Mouse (Mus musculus): ENCODE measurements at regions not wholly inside any gene's neighbourhood (a gene's known extent, or its start where the extent isn't known, plus 50 kb on each side); places are given as distances from the start of the nearest gene placed in this dataset.

DNA sequence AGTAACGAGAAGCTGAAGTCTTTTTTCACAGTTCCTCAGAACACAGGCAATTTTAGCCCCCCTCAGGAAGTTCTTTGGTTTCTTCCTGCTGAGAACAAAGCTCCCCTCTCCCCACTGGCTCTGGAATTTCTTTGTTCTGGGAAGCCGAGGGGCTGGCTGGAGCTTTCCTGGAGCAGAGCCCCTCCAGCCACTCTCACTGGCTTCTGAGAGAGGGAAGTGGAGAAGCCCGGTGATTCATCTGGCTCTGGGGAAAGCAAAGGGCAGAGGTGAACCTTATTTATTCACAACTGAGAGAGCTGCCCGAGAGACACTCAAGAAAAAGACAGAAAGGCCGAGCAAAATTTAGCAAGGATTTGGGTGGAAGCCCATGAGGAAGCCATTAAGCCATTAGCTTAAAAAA lies 63.9 kb downstream of the Ddx3x start:
- ATAC-seq (ENCODE audit: poor library complexity, severe bottlenecking) = no peak

DNA sequence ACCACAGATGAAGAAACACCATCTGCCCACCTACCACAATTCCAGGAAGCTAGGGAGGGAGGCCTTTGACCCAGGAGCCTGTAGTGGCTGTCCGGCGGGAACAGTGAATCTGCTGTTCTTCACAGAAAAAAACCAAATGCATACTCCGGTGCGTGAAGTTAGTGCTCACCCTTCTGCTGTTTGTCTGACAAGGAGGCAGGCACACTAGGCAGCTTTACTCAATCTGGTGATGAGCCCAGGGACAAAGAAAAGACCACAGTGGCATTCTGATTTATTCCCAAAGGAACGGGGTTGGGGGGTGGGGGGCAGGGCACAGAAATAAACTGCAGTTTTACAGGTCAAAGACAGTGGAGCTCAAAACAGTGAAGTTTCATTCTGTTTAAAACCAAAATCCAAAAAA lies 64.4 kb downstream of the Ddx3x start:
- ATAC-seq (ENCODE audit: poor library complexity, severe bottlenecking) = no peak

GRCm38 (mm10) chrX:13346011-13346631 lies 65.4 kb downstream of the Ddx3x start:
- ATAC-seq (ENCODE audit: poor library complexity, severe bottlenecking) = no peak

DNA sequence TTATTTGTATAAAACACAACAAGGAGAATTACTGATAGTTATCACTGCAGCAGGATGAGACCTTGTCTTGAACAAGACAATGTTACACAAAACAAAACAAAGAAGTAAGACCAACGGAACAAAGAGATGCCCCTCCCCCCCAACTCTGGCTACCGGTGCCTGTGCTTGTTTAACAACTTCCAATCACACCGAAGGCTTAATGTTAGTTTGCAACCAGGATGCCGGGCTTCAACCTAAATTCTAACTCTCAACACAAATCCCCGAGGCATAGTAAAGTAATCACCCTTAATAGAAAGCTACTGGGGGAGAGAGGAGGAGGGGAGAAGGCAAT lies 65.9 kb downstream of the Ddx3x start:
- ATAC-seq (ENCODE audit: poor library complexity, severe bottlenecking) = no peak

- ATAC-seq (ENCODE audit: poor library complexity, severe bottlenecking) = peak; percentile 91
These were observed 66.5 kb downstream of the Ddx3x start for GRCm38 (mm10) chrX:13347027-13347840.

GRCm38 (mm10) chrX:13348415-13348814 lies 67.6 kb downstream of the Ddx3x start:
- no peak for ATAC-seq (ENCODE audit: poor library complexity, severe bottlenecking)

DNA sequence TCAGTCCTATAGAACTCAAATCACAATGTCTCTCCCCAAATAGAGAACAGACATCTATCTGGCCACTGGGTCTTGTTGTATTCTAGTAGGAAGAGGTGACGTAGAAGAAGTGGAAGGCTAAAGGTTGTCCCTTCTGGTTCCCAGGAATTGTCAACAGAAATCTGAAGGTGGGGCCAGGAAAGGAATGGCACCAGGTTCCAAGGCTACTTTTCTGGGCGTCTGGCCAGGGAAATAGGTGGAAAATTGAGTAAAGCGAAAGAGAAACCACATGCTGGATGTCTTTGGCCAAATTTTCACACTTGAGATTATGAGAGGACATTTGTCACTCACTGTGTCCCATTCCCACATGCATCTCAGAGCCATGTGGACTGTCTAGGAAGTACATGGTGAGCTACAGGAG lies 69.7 kb downstream of the Ddx3x start:
- no peak for ATAC-seq (ENCODE audit: poor library complexity, severe bottlenecking)

DNA sequence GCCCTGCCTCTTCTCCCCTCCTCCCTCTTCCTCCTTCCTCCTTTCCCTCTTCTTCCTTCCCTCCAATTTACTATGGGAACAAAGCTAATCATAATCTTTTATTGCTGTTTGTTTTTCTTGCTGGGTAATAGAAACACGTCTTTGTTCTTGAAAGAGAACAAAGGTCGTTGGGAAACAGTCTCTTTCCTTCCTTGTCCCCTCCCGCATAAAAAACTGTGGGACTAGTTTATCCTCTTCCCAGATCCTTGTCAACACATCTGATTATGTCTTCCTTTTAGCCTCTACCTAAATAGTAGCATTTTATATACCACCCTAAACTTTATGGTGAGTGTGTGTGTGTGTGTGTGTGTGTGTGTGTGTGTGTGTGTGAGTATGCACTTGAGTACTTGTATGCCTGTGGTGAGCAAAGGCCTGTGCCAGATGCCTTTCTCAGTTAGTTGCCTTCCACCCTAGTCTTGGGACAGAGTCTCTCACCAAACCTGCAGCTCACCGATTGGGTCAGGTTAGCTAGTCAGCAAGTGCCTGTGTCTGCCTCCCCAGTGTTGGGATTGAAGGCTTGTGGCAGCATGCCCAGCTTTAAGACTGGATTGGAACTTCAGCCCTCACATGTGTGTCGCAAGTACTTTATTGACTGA lies 76.5 kb downstream of the Ddx3x start:
- no peak for ATAC-seq (ENCODE audit: poor library complexity, severe bottlenecking)

- peak; percentile 73 for ATAC-seq (ENCODE audit: poor library complexity, severe bottlenecking)
These were observed 77.2 kb downstream of the Ddx3x start for GRCm38 (mm10) chrX:13357973-13358372.

DNA sequence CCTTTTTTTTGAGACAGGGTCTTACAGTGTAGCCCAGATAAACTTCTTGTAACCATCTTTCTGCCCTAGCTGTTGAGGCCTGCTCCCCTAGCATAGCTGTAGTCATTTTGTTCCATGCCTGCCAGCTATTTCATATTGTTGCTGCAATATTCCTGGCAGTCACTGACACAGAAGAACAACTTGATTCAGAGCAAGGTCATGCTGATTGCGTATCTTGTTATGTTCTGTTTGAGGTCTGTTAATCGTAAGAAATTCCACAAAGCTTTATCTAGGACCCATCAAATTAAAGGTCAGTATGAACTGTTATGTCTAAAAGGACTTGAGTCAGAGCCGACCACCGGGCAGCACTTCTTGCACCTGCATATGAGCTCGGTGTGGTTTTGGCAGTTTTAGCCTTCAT lies 79.7 kb downstream of the Ddx3x start:
- no peak for ATAC-seq (ENCODE audit: poor library complexity, severe bottlenecking)

DNA sequence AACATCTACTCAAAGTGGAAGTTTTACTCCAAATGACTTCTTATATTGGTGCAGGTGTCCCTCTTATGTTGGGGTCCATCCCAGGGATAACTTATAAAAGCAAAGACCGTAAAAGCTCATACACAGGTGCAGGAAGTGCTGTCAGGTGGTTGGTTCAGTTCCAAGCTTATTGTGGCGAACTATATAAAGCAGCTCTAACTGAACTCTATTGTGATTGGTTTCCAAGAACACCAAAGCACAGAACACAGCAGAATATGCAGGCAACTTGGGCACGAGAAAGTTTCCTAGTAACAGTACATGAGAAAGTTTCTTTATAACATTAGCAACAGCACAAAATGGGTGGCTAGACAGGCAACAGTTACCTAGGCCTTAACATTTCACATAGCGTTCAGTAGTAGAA lies 89.5 kb downstream of the Ddx3x start:
- no peak for ATAC-seq (ENCODE audit: poor library complexity, severe bottlenecking)

- no peak for ATAC-seq (ENCODE audit: poor library complexity, severe bottlenecking)
These were observed 92.0 kb downstream of the Ddx3x start for GRCm38 (mm10) chrX:13372752-13373151.

- peak; percentile 59 for ATAC-seq (ENCODE audit: poor library complexity, severe bottlenecking)
These were observed 79.6 kb upstream of the Nyx start for GRCm38 (mm10) chrX:13386354-13386753.

GRCm38 (mm10) chrX:13398466-13398865 lies 67.4 kb upstream of the Nyx start:
- ATAC-seq (ENCODE audit: poor library complexity, severe bottlenecking) = no peak

- ATAC-seq (ENCODE audit: poor library complexity, severe bottlenecking) = no peak
These were observed 53.2 kb upstream of the Nyx start for GRCm38 (mm10) chrX:13412726-13413125.

DNA sequence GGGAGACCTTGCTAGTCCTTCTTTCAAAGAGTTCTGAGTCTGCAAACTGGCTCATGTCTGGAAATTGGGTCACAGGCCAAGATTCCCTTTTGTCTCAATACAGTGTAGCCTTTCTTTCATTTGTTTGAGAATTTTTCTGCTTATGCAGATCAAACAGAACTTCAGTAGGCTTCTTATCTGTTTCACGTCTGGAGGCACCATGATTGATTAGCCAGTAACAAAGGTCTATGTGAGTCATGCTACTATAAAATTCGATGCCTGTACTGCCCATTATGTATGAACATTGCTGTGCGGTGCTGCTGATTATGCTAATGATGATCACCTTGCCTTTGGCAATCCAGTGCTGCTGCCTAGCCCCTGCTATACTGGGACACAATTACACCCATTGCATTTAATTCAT lies 52.8 kb upstream of the Nyx start:
- ATAC-seq (ENCODE audit: poor library complexity, severe bottlenecking) = no peak
